Mouse (Mus musculus) heart, postnatal 0 days (tissue): Measurements from ENCODE around the gene Clip2. TPM values are rescaled to one million over a fixed set of nuclear protein-coding genes. Genes with fewer than 3 reads are reported as not detected.
A peak's percentile ranks its signal among the peaks of the same experiment; 100 is the strongest.

Source experiments
- ATAC-seq: fragments of 200-750 bp; cut with Nextera tagmentation; 2 replicates; pipeline ENCODE4 v1.8.0; 2017; ENCODE audit warnings: low read depth, moderate number of reproducible peaks, moderate library complexity; ENCODE audit not compliant: insufficient read depth
- DNase-seq: peaks from one replicate; pipeline ENCODE4 v3.0.0-alpha.2; 2016; ENCODE audit warnings: low spot score
- H3K27ac ChIP-seq: fragments of 300-500 bp; sonication (generic); 2 replicates; pipeline ENCODE4 v1.5.1; 2014; ENCODE audit warnings: low read depth, mild to moderate bottlenecking
- H3K27me3 ChIP-seq: fragments of 300-500 bp; sonication (generic); 2 replicates; pipeline ENCODE4 v1.6.1; 2014; ENCODE audit warnings: low read length, mixed read lengths; ENCODE audit not compliant: control insufficient read depth, insufficient read depth
- H3K36me3 ChIP-seq: fragments of 300-500 bp; sonication (generic); replicated peaks from 2 replicates; pipeline ENCODE4 v1.6.1; 2014; ENCODE audit warnings: low read length, mixed read lengths; ENCODE audit not compliant: control insufficient read depth, insufficient read depth
- H3K4me1 ChIP-seq: fragments of 300-500 bp; sonication (generic); 2 replicates; pipeline ENCODE4 v1.6.1; 2014; ENCODE audit warnings: antibody characterized with exemption; ENCODE audit not compliant: control insufficient read depth, insufficient read depth
- H3K4me2 ChIP-seq: fragments of 300-500 bp; sonication (generic); 2 replicates; pipeline ENCODE4 v1.6.1; 2014; ENCODE audit warnings: low read depth, mild to moderate bottlenecking, low read length, moderate library complexity
- H3K4me3 ChIP-seq: fragments of 300-500 bp; sonication (generic); 2 replicates; pipeline ENCODE4 v1.5.1; 2014; ENCODE audit warnings: low read depth, low read length
- H3K9ac ChIP-seq: fragments of 300-500 bp; sonication (generic); replicated peaks from 2 replicates; pipeline ENCODE4 v1.6.1; 2014; ENCODE audit warnings: low read depth, low read length, mixed read lengths
- H3K9me3 ChIP-seq: fragments of 300-500 bp; sonication (generic); replicated peaks from 2 replicates; pipeline ENCODE4 v1.6.1; 2016; ENCODE audit warnings: low read length; ENCODE audit not compliant: control insufficient read depth
- CTCF ChIP-seq: IDR thresholded peaks from 2 replicates; pipeline ENCODE4 v1.5.1; 2016; ENCODE audit warnings: antibody characterized with exemption, control low read depth, low read depth
- EP300 ChIP-seq: IDR thresholded peaks from 2 replicates; pipeline ENCODE4 v1.6.1; 2016; ENCODE audit warnings: antibody characterized with exemption, low read depth
- WGBS: fragments of 180-500 bp; shearing (Covaris S2); extraction: QIAGEN DNeasy Blood & Tissue Kit; methylation state at CpG from one replicate; pipeline ENCODE4 v1.1.7; 2014; 5-methylcytosine and 5-hydroxymethylcytosine counted together
- polyA plus RNA-seq: library from polyadenylated mRNA; unstranded; fragments of >200 nt; fragmentation: Nextera tagmentation; extraction: Ambion mirVana; gene quantifications from 2 replicates; pipeline ENCODE4 v1.2.1, GENCODE M21; 2015
- total RNA-seq: library from RNA; depleted of rRNA; stranded (reverse); fragments of >200 nt; gene quantifications from 2 replicates; pipeline ENCODE4 v1.2.3, GENCODE M21; 2014; ENCODE audit warnings: low replicate concordance

Clip2 gene
- total and polyA plus RNA-seq, 2 experiments from 2014 or later, result 0.87 to 14.0 TPM

DNA sequence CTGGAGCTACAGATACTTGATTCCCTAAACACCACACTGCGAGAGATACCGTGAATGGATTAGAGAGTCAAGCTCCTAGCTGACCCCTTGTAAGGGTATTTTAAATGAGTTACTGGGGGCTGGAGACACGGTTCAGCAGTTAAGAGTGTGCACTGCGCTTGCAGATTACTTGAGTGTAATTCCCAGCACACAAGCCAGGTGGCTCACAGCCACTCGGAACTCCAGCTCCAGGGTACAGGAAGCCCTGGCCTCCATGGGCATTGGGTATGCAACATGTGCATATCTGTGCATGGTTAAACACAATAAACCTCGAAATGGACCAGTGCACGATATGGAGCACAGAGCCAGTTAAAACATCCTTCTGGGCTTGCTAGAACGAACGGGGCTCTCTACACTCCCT lies 50.8 kb downstream of the Clip2 start:
- no peaks in the 10 kb centered on the region for H3K4me1 ChIP-seq
- TF ChIP-seq EP300 (no peak), CTCF (peak; percentile 46)
- H3K9ac ChIP-seq, result no peak overlapping the region
- H3K4me3 ChIP-seq, result no peak overlapping the region
- 80% methylated on average over 9 of the region's 9 CpGs for WGBS
- DNase-seq (no peak), ATAC-seq (no peak)
- no peak overlapping the region for H3K27ac ChIP-seq
- peaks cover 22% of the 10 kb centered on the region for H3K36me3 ChIP-seq
- no peaks in the 10 kb centered on the region for H3K27me3 ChIP-seq
- H3K4me2 ChIP-seq, result no peak overlapping the region
- no peaks in the 10 kb centered on the region for H3K9me3 ChIP-seq

DNA sequence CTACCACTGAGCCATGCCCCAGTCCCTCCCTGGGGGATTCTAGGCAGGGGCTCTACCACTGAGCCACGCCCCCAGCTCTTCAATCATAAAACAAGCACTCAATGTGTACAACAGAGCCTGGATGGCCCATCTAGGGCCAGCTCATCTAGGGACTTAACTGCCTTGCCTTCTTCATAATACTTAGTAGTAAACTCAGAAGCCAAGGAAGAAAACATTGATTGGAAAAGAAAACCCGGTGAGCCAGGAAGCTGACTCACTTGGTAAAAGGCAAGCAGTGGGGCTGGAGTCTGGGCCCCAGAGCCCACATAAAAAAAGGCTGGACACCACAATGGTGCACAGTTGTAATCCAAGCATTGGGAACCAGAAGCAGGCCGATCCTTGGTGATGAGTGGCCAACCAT lies 51.6 kb downstream of the Clip2 start:
- no peak for DNase-seq
- no peaks in the 10 kb centered on the region for H3K9me3 ChIP-seq
- H3K36me3 ChIP-seq, result peaks cover 26% of the 10 kb centered on the region
- H3K4me2 ChIP-seq, result no peak overlapping the region
- no peaks in the 10 kb centered on the region for H3K4me1 ChIP-seq
- no peak overlapping the region for H3K9ac ChIP-seq
- H3K4me3 ChIP-seq, result no peak overlapping the region
- 86% methylated on average over 3 of the region's 3 CpGs for WGBS
- TF ChIP-seq EP300, result no peak
- TF ChIP-seq CTCF, result no peak
- no peak for ATAC-seq
- no peak overlapping the region for H3K27ac ChIP-seq
- no peaks in the 10 kb centered on the region for H3K27me3 ChIP-seq

DNA sequence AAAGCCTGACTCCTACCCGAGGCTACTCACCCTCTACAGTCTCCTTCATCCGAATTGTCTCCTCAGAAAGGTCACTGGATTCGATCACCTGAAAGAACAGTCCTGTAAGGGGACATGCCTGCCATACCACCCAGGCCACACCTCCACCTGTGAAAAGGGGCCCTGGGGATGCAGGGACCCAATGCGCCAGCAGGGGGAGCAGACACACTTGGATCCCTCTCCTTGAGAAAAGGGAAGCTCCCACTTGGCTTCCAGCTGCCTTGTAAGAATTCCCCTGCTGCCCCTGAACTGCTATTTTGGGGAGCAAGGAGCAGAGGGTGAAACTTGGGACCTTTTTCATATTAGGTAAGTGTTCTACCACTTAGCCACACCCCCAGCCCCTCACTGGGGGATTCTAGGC lies 52.2 kb downstream of the Clip2 start:
- WGBS, result 76% methylated on average over 4 of the region's 4 CpGs

DNA sequence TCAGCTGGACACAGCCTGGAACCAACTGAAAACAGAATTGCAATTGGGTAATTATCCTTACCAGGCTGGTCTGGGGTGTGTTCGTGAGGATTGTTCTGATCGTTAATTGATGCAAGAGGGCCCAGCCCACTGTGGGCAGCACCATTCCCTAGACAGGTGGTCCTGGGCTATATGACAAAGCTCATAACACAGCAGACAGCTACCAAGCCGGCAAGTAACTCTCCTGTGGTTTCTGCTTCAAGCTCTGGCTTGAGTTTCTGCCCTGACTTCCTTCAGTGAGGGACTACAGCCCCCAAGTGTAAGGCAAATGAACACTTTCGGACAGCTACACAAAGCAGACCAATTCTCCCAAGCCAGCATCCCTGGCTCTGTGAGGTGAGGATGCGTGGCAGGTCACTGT lies 55.2 kb downstream of the Clip2 start:
- peaks cover 28% of the 10 kb centered on the region for H3K36me3 ChIP-seq
- ATAC-seq, result no peak

More for the DNA sequence above, 52.2 kb downstream of the Clip2 start:
- Histone ChIP-seq H3K9me3 (no peaks in the 10 kb centered on the region), H3K4me3 (no peak overlapping the region), H3K4me2 (no peak overlapping the region), H3K36me3 (peaks cover 28% of the 10 kb centered on the region), H3K27ac (no peak overlapping the region), H3K27me3 (no peaks in the 10 kb centered on the region), H3K4me1 (no peaks in the 10 kb centered on the region), H3K9ac (no peak overlapping the region)
- ATAC-seq (no peak), DNase-seq (no peak)
- peak; percentile 56 for TF ChIP-seq CTCF
- TF ChIP-seq EP300, result no peak

DNA sequence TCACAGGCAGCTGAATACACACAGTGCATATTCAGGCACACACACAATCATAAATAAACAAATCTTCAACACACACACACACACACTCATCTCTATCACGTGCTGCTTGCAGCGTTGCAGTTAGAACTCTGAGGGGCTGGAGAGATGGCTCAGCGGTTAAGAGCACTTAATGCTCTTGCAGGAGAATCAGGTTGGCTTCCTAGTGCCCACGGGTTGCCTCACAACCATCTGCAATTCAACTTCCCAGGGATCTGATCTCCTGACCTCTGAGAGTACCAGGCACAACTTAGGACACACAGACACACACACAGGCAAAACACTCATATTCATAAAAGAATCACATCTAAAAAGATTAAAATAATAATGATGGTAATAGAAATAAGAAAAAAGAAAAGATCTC lies 56.4 kb downstream of the Clip2 start:
- Histone ChIP-seq H3K4me1 (no peaks in the 10 kb centered on the region), H3K4me3 (no peak overlapping the region), H3K9ac (no peak overlapping the region), H3K27ac (no peak overlapping the region), H3K27me3 (no peaks in the 10 kb centered on the region), H3K9me3 (no peaks in the 10 kb centered on the region), H3K4me2 (no peak overlapping the region), H3K36me3 (peaks cover 26% of the 10 kb centered on the region)
- DNase-seq, result no peak
- TF ChIP-seq CTCF (no peak), EP300 (no peak)
- no peak for ATAC-seq
- 68% methylated on average over 4 of the region's 4 CpGs for WGBS

More for the DNA sequence above, 55.2 kb downstream of the Clip2 start:
- no peak overlapping the region for H3K27ac ChIP-seq
- no peaks in the 10 kb centered on the region for H3K9me3 ChIP-seq
- no peak for DNase-seq
- no peaks in the 10 kb centered on the region for H3K4me1 ChIP-seq
- H3K4me3 ChIP-seq, result no peak overlapping the region
- no peaks in the 10 kb centered on the region for H3K27me3 ChIP-seq
- WGBS, result 97% methylated on average over 5 of the region's 5 CpGs
- H3K4me2 ChIP-seq, result no peak overlapping the region
- TF ChIP-seq CTCF (no peak), EP300 (no peak)
- H3K9ac ChIP-seq, result no peak overlapping the region

GRCm38 (mm10) chr5:134494142-134494541 lies 58.1 kb downstream of the Clip2 start:
- Histone ChIP-seq H3K4me2 (no peak overlapping the region), H3K27ac (no peak overlapping the region), H3K9ac (no peak overlapping the region), H3K27me3 (no peaks in the 10 kb centered on the region), H3K4me3 (no peak overlapping the region), H3K36me3 (peaks cover 26% of the 10 kb centered on the region), H3K4me1 (no peaks in the 10 kb centered on the region), H3K9me3 (no peaks in the 10 kb centered on the region)
- TF ChIP-seq EP300 (no peak), CTCF (peak; percentile 95)
- DNase-seq (peak; percentile 71), ATAC-seq (peak; percentile 56; the same call in 1 of the 2 replicates)
- WGBS, result 49% methylated on average over 11 of the region's 11 CpGs
